Mouse (Mus musculus) neural tube, embryonic 11.5 days (tissue): ENCODE measurements around the gene Eif4enif1. TPM values are rescaled to one million over a fixed set of nuclear protein-coding genes. Genes with fewer than 3 reads are reported as not detected.

Experiments
- ATAC-seq: fragments of 200-750 bp; cut with Nextera tagmentation; 2 replicates; pipeline ENCODE4 v1.8.0; 2017; ENCODE audit warnings: moderate number of reproducible peaks, mild to moderate bottlenecking, moderate TSS enrichment, moderate library complexity; ENCODE audit not compliant: insufficient read depth, low FRiP score, low TSS enrichment
- DNase-seq: peaks from one replicate; pipeline ENCODE4 v3.0.0-alpha.2; 2015; ENCODE audit warnings: low spot score
- H3K27ac ChIP-seq: fragments of 300-500 bp; sonication (generic); 2 replicates; pipeline ENCODE4 v1.5.1; 2014; ENCODE audit warnings: low read depth, mild to moderate bottlenecking, low read length
- H3K27me3 ChIP-seq: fragments of 300-500 bp; sonication (generic); 2 replicates; pipeline ENCODE4 v1.6.1; 2014; ENCODE audit warnings: mild to moderate bottlenecking, low read length, mixed read lengths; ENCODE audit not compliant: control insufficient read depth, insufficient read depth
- H3K36me3 ChIP-seq: fragments of 300-500 bp; sonication (generic); 2 replicates; pipeline ENCODE4 v1.6.1; 2014; ENCODE audit warnings: mild to moderate bottlenecking, low read length, moderate library complexity, mixed read lengths; ENCODE audit not compliant: control insufficient read depth, insufficient read depth
- H3K4me1 ChIP-seq: fragments of 300-500 bp; sonication (generic); 2 replicates; pipeline ENCODE4 v1.6.1; 2014; ENCODE audit warnings: low read length, mixed read lengths; ENCODE audit not compliant: control insufficient read depth, insufficient read depth
- H3K4me2 ChIP-seq: fragments of 300-500 bp; sonication (generic); 2 replicates; pipeline ENCODE4 v1.6.1; 2014; ENCODE audit warnings: low read depth, mild to moderate bottlenecking, moderate library complexity
- H3K4me3 ChIP-seq: fragments of 300-500 bp; sonication (generic); 2 replicates; pipeline ENCODE4 v1.5.1; 2014; ENCODE audit warnings: low read depth, low read length
- H3K9ac ChIP-seq: fragments of 300-500 bp; sonication (generic); 2 replicates; pipeline ENCODE4 v1.6.1; 2014; ENCODE audit warnings: mild to moderate bottlenecking, low read length
- H3K9me3 ChIP-seq: fragments of 300-500 bp; sonication (generic); 2 replicates; pipeline ENCODE4 v1.6.1; 2016; ENCODE audit warnings: low read length; ENCODE audit not compliant: control insufficient read depth
- WGBS: fragments of 180-500 bp; shearing (Covaris S2); extraction: QIAGEN DNeasy Blood & Tissue Kit; methylation state at CpG from one replicate; pipeline ENCODE4 v1.1.7; 2014; 5-methylcytosine and 5-hydroxymethylcytosine counted together
- polyA plus RNA-seq: library from polyadenylated mRNA; unstranded; fragments of >200 nt; fragmentation: Nextera tagmentation; extraction: Ambion mirVana; gene quantifications from 2 replicates; pipeline ENCODE4 v1.2.1, GENCODE M21; 2014

The Eif4enif1 gene
- polyA plus RNA-seq, 1 experiment from 2014 or later = 66.8 TPM

GRCm38 (mm10) chr11:3267133-3267532 is 64.9 kb downstream of the Eif4enif1 start:
- peak overlapping the region; percentile 0; the same call in 1 of the 2 replicates for H3K9ac ChIP-seq
- H3K36me3 ChIP-seq = peaks cover 4% of the 10 kb centered on the region; the same call in 1 of the 2 replicates
- peak overlapping the region; percentile 67; the same call in 1 of the 2 replicates for H3K4me3 ChIP-seq
- no peak for ATAC-seq
- peak overlapping the region; percentile 58 for H3K4me2 ChIP-seq
- no peaks in the 10 kb centered on the region for H3K9me3 ChIP-seq
- no peak overlapping the region for H3K27ac ChIP-seq
- H3K27me3 ChIP-seq = no peaks in the 10 kb centered on the region
- 62% methylated on average over 7 of the region's 7 CpGs for WGBS
- no peak for DNase-seq
- peaks cover 11% of the 10 kb centered on the region; the same call in 1 of the 2 replicates for H3K4me1 ChIP-seq

- no peak for ATAC-seq
- no peak overlapping the region for H3K4me2 ChIP-seq
- H3K9ac ChIP-seq = no peak overlapping the region
- 50% methylated on average over 4 of the region's 4 CpGs for WGBS
- no peak overlapping the region for H3K27ac ChIP-seq
- no peaks in the 10 kb centered on the region for H3K9me3 ChIP-seq
- no peak overlapping the region for H3K4me3 ChIP-seq
- H3K36me3 ChIP-seq = no peaks in the 10 kb centered on the region
- DNase-seq = no peak
- H3K4me1 ChIP-seq = peaks cover 8% of the 10 kb centered on the region; the same call in 1 of the 2 replicates
- no peaks in the 10 kb centered on the region for H3K27me3 ChIP-seq
These were observed 67.0 kb downstream of the Eif4enif1 start for GRCm38 (mm10) chr11:3269241-3269640.

- H3K27me3 ChIP-seq = no peaks in the 10 kb centered on the region
- WGBS = 69% methylated on average over 5 of the region's 5 CpGs
These were observed 76.2 kb downstream of the Eif4enif1 start for GRCm38 (mm10) chr11:3278351-3278750.

GRCm38 (mm10) chr11:3279729-3280128 is 77.5 kb downstream of the Eif4enif1 start:
- H3K36me3 ChIP-seq = no peaks in the 10 kb centered on the region
- H3K27me3 ChIP-seq = no peaks in the 10 kb centered on the region
- no peaks in the 10 kb centered on the region for H3K4me1 ChIP-seq
- DNase-seq (no peak), ATAC-seq (no peak)
- no peak overlapping the region for H3K4me3 ChIP-seq
- H3K9me3 ChIP-seq = no peaks in the 10 kb centered on the region
- 78% methylated on average over 2 of the region's 2 CpGs for WGBS
- H3K27ac ChIP-seq = no peak overlapping the region
- no peak overlapping the region for H3K4me2 ChIP-seq
- H3K9ac ChIP-seq = no peak overlapping the region

More at GRCm38 (mm10) chr11:3278351-3278750, 76.2 kb downstream of the Eif4enif1 start:
- DNase-seq (no peak), ATAC-seq (no peak)
- H3K9ac ChIP-seq = no peak overlapping the region
- H3K4me2 ChIP-seq = no peak overlapping the region
- H3K27ac ChIP-seq = no peak overlapping the region
- H3K4me1 ChIP-seq = no peaks in the 10 kb centered on the region
- H3K4me3 ChIP-seq = no peak overlapping the region
- no peaks in the 10 kb centered on the region for H3K36me3 ChIP-seq
- no peaks in the 10 kb centered on the region for H3K9me3 ChIP-seq

- DNase-seq = no peak
- Histone ChIP-seq H3K9ac (no peak overlapping the region), H3K27me3 (no peaks in the 10 kb centered on the region), H3K9me3 (no peaks in the 10 kb centered on the region), H3K4me1 (no peaks in the 10 kb centered on the region; the same call in 1 of the 2 replicates), H3K36me3 (no peaks in the 10 kb centered on the region), H3K4me2 (no peak overlapping the region), H3K27ac (no peak overlapping the region), H3K4me3 (no peak overlapping the region)
- 81% methylated on average over 6 of the region's 6 CpGs for WGBS
- ATAC-seq = no peak
These were observed 80.7 kb downstream of the Eif4enif1 start for GRCm38 (mm10) chr11:3282887-3283286.

- Histone ChIP-seq H3K9me3 (no peaks in the 10 kb centered on the region), H3K9ac (no peak overlapping the region), H3K27ac (no peak overlapping the region), H3K27me3 (no peaks in the 10 kb centered on the region), H3K4me1 (no peaks in the 10 kb centered on the region; the same call in 1 of the 2 replicates), H3K4me3 (no peak overlapping the region), H3K36me3 (no peaks in the 10 kb centered on the region), H3K4me2 (no peak overlapping the region)
- DNase-seq (no peak), ATAC-seq (no peak)
- WGBS = 91% methylated on average over 6 of the region's 6 CpGs
These were observed 81.5 kb downstream of the Eif4enif1 start for GRCm38 (mm10) chr11:3283645-3284044.

- 83% methylated on average over 3 of the region's 3 CpGs for WGBS
- no peak for ATAC-seq
- no peak for DNase-seq
- no peak overlapping the region for H3K27ac ChIP-seq
- no peaks in the 10 kb centered on the region for H3K27me3 ChIP-seq
- no peaks in the 10 kb centered on the region; the same call in 1 of the 2 replicates for H3K4me1 ChIP-seq
- H3K36me3 ChIP-seq = no peaks in the 10 kb centered on the region
- H3K9ac ChIP-seq = no peak overlapping the region
- H3K9me3 ChIP-seq = no peaks in the 10 kb centered on the region
- no peak overlapping the region for H3K4me3 ChIP-seq
- no peak overlapping the region for H3K4me2 ChIP-seq
These were observed 83.7 kb downstream of the Eif4enif1 start for GRCm38 (mm10) chr11:3285940-3286339.

- no peak overlapping the region for H3K27ac ChIP-seq
- no peak for DNase-seq
- 50% methylated on average over 6 of the region's 6 CpGs for WGBS
These were observed 84.9 kb downstream of the Eif4enif1 start for GRCm38 (mm10) chr11:3287131-3287530.

GRCm38 (mm10) chr11:3287921-3288320 is 85.7 kb downstream of the Eif4enif1 start:
- no peaks in the 10 kb centered on the region for H3K9me3 ChIP-seq
- no peak for ATAC-seq
- 67% methylated on average over 5 of the region's 5 CpGs for WGBS

More at GRCm38 (mm10) chr11:3287131-3287530, 84.9 kb downstream of the Eif4enif1 start:
- no peak overlapping the region for H3K9ac ChIP-seq
- H3K27me3 ChIP-seq = no peaks in the 10 kb centered on the region
- no peak for ATAC-seq
- H3K36me3 ChIP-seq = no peaks in the 10 kb centered on the region
- no peaks in the 10 kb centered on the region for H3K9me3 ChIP-seq
- H3K4me1 ChIP-seq = no peaks in the 10 kb centered on the region; the same call in 1 of the 2 replicates
- no peak overlapping the region for H3K4me2 ChIP-seq
- H3K4me3 ChIP-seq = no peak overlapping the region

More at GRCm38 (mm10) chr11:3287921-3288320, 85.7 kb downstream of the Eif4enif1 start:
- Histone ChIP-seq H3K4me3 (0 out of 2 replicates have a peak overlapping the region, but pooled peaks have one; percentile 92), H3K36me3 (no peaks in the 10 kb centered on the region), H3K9ac (no peak overlapping the region), H3K27me3 (no peaks in the 10 kb centered on the region), H3K27ac (no peak overlapping the region), H3K4me2 (peak overlapping the region; percentile 100), H3K4me1 (no peaks in the 10 kb centered on the region; the same call in 1 of the 2 replicates)
- no peak for DNase-seq
